Mouse (Mus musculus) gastrocnemius, adult 2 months (tissue): ENCODE data around the gene Dact2. TPM values are rescaled to one million over a fixed set of nuclear protein-coding genes. Genes with fewer than 3 reads are reported as not detected.

Experiments
- DNase-seq: peaks from one replicate; pipeline ENCODE4 v3.0.0; 2022
- H3K27ac ChIP-seq: fragments of 200-600 bp; 2 replicates; pipeline ENCODE4 v1.8.1; 2022; ENCODE audit warnings: mild to moderate bottlenecking
- H3K4me3 ChIP-seq: fragments of 200-600 bp; 2 replicates; pipeline ENCODE4 v1.8.1; 2022; ENCODE audit warnings: mild to moderate bottlenecking, moderate library complexity
- CTCF ChIP-seq: fragments of 200-600 bp; IDR thresholded peaks from 2 replicates; pipeline ENCODE4 v1.8.1; 2022; ENCODE audit warnings: antibody characterized with exemption, mild to moderate bottlenecking, moderate library complexity
- intact Hi-C: fragments of 180-260 bp; cut with DNase I; formaldehyde crosslinking; loops from one replicate; pipeline ENCODE4 v1.15.1; 2025
- total RNA-seq, 2 experiments: library from RNA; stranded (reverse); gene quantifications; 2 replicates each; pipeline ENCODE4 v1.2.3; 2021

The Dact2 gene
- total RNA-seq, 2 experiments from 2014 or later = 2.3 to 2.7 TPM

DNA sequence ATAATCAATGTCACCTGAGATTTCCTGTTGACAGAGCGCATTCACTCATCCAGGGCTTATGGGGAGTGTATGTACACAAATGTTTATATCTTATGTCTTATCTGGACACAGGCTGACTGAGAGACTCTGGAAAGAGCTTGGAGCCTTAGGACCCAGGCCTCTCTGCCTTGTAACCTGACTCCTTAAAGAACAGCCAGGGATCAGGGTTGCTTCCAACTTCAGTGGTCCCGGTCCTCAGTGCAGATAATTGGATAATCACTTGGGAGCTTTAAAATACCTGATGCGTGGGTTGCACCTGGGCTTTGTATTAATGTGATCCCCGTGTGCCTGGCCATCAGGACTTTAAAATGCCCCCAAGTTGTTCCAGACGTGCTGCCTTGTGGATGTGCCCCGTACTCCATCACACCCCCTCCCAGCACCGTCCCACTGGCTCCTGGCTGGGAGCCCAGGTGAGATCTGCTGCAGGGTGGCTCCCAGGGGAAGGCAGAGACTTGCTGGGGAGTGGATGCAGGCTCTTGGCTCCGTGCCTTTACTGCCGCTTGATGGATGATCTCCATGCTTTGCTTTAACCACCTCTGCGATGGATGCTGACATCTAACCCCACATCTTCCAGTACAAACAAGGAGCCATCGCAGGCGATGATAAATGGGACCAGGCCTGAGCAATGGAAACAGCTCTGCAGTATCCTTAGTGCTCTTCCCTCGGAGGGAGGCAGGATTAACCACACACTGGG lies 26.8 kb upstream of the Dact2 start:
- Histone ChIP-seq H3K4me3 (no peak overlapping the region), H3K27ac (no peak overlapping the region)
- TF ChIP-seq CTCF = no peak
- DNase-seq = peak; percentile 47
- intact Hi-C loops = loop anchor here (10.0 kb wide), 1 partner anchor 674 kb away; no protein-coding TSS in a partner anchor

DNA sequence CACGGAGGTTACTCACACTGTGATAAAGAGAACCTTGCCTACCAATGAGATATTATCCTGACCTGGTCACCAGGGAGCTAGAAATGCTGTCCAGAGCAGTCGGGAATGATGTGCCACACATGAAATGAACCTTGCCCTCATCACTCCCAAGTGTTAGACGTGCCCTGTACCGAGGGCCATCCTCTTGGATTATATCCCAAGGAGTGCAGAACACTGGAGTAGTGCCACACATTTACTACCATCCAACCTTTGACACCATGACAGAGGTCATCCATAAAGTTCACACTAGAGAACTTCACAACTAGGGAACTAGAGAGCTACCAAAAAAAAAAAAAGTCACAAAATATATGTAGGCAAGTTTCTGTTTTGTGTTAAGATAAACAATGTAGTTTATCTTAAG lies 24.3 kb upstream of the Dact2 start:
- no peak for DNase-seq
- Histone ChIP-seq H3K4me3 (no peak overlapping the region), H3K27ac (no peak overlapping the region)
- intact Hi-C loops = no loop called here
- TF ChIP-seq CTCF = no peak

DNA sequence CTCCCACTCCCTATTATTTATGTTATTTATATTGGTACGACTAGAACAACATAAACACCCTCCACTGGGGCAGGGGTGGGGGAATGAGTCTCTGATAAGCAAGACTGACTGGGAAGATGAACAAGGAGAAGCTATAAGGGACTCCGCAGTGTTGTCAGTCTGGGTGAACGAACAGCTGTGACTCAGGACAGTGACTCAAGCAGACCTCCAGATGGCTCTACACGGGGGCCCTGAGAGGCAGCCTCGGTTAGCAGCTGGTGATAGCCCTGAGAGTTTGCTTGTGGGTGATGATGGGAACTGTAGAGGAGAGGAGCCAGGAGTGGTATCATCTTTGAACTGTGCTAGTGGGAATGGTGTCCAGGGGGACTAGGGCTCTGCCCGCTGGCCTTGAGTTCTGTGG lies 23.5 kb upstream of the Dact2 start:
- no peak overlapping the region for H3K4me3 ChIP-seq
- H3K27ac ChIP-seq = no peak overlapping the region
- no peak for DNase-seq
- TF ChIP-seq CTCF = no peak
- intact Hi-C loops = no loop called here

DNA sequence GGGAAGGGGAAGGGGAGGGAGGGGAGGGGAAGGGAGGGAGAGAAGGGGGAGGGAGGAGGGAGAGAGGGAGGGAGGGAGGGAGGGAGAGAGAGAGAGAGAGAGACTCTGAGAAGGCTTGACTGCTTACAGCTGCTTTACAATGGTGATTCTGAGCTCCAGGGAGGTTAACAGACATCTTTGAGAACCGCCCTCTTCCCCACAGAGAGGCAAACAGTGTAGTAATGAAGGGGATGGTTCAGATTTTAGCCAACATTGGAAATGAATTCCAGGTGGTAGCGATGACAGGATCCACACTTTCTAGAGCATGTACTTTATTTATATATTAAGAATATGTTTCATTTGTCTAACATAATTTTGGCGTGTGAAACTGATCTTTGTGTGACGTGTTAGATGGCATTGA lies 22.7 kb upstream of the Dact2 start:
- intact Hi-C loops = no loop called here
- Histone ChIP-seq H3K4me3 (no peak overlapping the region), H3K27ac (no peak overlapping the region)
- no peak for DNase-seq
- no peak for TF ChIP-seq CTCF

DNA sequence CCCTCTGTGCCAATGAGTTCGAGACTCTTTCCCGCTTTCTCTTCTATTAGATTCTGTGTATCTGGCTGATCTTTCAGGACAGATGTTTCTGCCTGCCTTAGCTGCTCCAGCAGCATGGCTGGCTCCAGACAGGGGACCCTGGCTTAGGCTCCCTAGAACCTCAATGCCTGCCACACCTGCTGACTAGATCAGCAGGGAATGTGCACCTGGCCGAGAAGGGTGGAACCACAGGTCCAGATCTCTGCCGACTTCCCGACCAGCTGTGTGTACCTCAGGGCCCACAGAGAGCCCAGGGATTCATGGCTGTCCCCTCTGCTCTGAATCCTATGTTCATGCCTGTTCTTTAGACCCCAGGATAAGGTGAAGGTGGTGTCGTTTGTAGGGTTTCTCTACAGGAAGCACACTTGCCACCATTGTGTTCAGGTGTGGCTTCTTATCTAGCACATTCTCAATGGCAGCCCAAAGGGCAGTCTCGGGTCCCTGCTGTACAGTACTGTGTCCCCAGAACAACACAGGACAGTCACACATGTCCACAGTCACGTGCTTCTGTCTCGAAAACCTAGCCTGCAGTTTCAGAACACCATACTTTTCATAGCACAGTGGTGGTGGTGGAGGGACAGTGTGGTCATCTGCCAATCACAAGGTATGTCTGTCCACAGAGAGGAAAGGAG lies 22.0 kb upstream of the Dact2 start:
- DNase-seq = no peak
- Histone ChIP-seq H3K27ac (no peak overlapping the region), H3K4me3 (no peak overlapping the region)
- TF ChIP-seq CTCF = no peak
- intact Hi-C loops = no loop called here

DNA sequence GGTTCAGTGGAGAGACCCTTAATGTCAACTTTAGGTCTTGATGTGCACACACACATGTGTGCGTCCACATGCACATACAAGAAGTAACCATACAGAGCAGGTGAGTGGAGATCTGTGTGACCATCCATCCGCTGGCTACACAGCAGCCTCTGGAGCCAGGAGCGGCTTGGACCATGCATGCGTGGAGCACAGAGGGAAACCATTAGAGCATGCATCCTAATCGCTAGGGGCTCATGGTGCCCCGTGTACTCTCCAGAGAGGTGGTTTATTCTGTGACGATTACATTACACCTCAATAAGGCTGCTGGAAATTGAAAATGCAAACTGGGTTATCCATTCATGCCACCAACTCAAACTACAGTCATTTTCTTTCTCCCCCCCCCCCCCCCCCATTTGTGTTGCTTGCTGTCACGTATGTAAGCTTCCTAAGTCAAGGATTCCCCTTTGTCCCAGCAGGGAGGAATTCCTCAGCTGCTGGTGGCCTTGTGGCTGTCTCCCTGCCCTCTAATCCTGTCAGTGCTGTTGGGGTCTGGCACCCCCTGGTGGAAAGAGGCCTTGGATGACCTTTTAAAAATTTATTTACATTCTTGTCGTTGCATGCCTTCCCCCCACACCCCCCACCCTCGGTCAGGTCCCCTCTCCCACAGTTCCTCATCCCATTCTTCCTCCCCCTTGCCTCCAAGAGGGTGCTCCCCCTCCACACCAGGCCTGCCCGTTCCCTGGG lies 17.9 kb upstream of the Dact2 start:
- intact Hi-C loops = loop anchor here (5.0 kb wide), 1 partner anchor 110 kb away; no protein-coding TSS in a partner anchor
- no peak overlapping the region for H3K4me3 ChIP-seq
- DNase-seq = no peak
- no peak overlapping the region for H3K27ac ChIP-seq
- TF ChIP-seq CTCF = no peak

DNA sequence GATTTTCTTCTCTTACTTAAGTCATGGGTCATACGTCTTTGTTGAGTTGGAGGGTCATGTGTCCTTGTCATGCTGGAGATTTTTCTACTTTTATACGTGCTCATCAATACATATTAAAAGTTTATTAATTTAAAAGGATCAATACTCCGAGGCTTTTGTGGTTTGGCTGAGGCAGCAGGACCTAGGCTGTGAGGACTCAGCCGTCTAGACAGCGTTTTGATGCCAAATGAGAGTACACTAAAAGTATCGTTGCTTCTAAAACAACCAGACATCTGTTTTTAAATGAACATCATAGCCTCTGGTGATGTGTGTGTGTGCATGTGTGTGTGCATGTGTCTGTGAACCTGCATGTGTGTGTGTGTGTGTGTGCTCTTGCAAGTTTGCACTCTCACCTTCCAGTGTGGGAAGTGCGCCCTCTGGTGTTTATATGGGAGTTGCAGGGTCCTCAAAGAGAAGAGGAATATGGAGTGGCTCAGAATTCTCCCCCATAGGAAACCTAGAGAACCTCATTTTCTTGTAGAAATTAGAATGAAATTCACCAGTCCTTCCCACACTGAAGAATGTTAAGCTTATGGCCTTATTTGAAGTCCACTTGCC lies 16.6 kb upstream of the Dact2 start:
- intact Hi-C loops = loop anchor here (5.0 kb wide), 1 partner anchor 108 kb away; no protein-coding TSS in a partner anchor
- no peak overlapping the region for H3K4me3 ChIP-seq
- H3K27ac ChIP-seq = no peak overlapping the region
- TF ChIP-seq CTCF = peak; percentile 72
- DNase-seq = peak; percentile 53

DNA sequence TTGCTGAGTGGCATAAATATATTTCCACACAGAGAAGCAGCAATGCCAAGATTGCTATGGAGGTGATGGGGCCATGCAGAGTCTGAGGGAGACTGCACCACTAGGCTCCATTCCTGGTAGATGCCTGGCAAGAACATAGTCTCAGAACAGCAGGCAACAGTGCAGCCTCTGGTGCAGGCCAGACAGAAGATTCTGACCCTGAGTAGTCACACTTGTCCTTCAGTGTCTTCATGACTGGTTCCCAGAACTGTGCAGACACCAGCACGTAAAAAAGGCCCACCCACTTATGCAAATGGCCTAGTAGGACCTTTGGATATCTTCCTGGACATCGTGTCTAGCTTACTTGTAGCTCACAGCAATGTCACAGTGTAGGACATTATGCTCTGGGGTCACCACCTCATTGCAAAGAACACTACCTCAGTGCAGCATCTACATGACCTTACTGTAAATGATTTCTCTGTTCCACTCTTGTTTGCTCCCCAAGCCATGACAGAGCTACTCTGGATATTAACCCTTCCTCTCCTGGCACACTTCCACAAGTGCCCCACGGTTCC lies 9.9 kb upstream of the Dact2 start:
- no peak overlapping the region for H3K27ac ChIP-seq
- H3K4me3 ChIP-seq = no peak overlapping the region
- DNase-seq = no peak
- no peak for TF ChIP-seq CTCF
- intact Hi-C loops = no loop called here

DNA sequence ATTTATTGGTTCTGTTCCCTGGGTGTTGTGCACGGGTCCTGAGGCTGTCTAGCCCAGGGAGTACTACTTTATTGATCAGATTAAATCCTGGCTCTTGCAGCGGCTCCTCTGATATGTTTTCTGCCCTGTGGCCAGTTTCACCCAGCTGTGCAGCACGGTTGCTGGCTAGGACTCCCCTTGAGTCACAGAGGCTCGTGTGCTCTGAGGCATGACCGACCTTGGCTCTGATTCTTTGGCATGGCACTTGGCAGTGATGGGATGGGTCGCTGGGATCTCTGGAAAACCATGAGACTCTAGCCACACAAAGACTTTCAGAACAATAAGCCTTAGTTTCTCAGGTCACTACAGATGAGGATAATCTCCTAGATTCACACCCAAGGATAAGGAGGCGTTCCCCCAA lies 8.7 kb upstream of the Dact2 start:
- intact Hi-C loops = no loop called here
- H3K27ac ChIP-seq = no peak overlapping the region
- TF ChIP-seq CTCF = no peak
- H3K4me3 ChIP-seq = no peak overlapping the region
- no peak for DNase-seq

DNA sequence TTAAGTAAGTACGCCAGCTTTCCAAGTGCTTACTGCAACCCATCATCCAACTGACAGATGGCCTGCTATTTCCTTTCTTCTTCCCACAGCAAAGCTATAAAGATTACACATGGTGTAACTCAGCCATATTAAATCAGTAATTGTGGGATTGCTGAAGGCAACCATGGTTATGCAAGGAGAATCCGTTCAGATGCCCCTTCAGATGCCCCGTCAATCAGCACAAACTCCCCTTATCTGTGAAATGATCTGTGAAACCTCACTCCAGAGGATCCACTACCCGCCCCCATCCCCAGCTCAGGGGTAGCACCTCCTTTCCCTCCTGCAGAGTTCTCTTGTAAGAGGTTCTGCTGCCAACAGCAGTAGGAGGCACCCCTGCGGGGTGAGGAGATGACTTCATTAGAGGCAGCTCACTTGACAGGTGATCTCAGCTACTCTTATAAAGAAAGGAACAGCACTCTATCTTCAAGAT lies 3.0 kb upstream of the Dact2 start:
- no peak for TF ChIP-seq CTCF
- H3K27ac ChIP-seq = no peak overlapping the region
- no peak overlapping the region for H3K4me3 ChIP-seq
- intact Hi-C loops = loop anchor here (2.0 to 10.0 kb wide), 3 partner anchors 70 to 372 kb away; no protein-coding TSS in a partner anchor
- DNase-seq = no peak

DNA sequence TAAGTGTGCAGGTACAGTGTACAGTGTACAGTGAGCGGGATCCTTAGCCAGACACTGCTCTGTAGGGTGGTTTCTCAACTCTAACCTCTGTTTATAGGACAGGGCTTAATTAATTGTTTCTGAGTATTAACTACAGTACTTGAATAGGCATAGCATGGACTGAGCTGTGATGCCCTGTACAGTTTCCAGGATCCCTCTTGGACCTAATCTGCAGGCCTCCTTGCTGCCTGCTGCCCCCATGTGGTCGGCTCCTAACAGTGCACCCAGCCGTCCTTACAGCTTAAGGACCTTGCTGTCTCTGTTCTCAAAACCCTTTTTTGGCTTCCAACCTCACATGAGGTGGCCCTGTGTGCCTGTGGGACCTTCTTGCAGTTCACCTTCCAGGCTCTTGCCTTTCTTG lies 2.0 kb upstream of the Dact2 start:
- peak; percentile 79 for DNase-seq
- Histone ChIP-seq H3K27ac (no peak overlapping the region), H3K4me3 (no peak overlapping the region)
- intact Hi-C loops = loop anchor here (2.0 to 10.0 kb wide), 3 partner anchors 69 to 371 kb away; no protein-coding TSS in a partner anchor
- peak; percentile 97 for TF ChIP-seq CTCF

DNA sequence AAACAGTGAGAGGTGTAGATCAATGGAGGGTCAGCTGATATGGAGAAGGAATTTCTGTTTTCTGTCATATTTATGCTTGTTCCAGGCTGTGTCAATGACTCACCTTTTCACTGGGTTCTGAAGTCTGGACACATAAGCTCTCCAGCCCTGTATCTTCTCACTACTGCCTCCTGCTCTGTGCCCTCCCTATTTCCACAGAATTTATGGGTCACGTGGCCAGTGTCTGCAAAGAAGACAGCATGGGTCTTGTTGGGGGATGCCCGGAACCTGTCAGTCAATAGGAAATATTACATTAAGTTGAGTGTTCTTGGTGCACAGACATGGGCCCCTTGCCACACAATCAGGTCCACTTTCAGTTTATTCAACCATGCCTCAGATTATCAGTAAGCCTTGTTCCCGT lies 1.1 kb upstream of the Dact2 start:
- intact Hi-C loops = loop anchor here (5.0 to 10.0 kb wide), 2 partner anchors 93 to 370 kb away; no protein-coding TSS in a partner anchor
- Histone ChIP-seq H3K27ac (no peak overlapping the region), H3K4me3 (no peak overlapping the region)
- DNase-seq = no peak
- no peak for TF ChIP-seq CTCF
